Mouse (Mus musculus): ENCODE measurements at regions not wholly inside any gene's neighbourhood (a gene's known extent, or its start where the extent isn't known, plus 50 kb on each side); places are given as distances from the start of the nearest gene placed in this dataset.

DNA sequence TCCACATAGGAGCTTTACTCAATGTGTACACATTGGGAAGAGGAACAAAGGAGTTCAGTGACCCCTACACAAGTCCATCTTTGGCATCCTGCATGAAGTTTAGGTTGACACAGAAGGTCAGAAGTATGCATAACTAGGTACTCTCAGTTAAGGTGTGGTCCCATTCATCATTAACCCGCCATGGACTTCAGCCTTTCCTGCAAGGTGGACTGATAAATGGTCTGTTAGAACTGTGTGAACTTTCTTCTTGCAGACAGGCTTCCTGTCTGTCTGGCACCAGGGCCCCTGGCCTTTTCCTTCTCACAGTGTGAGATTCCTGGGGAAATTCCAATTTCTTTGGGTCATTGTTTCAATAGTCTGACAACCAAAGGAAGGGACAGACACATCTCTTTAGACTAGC, 121.5 kb upstream of the Egfl6 start:
- TF ChIP-seq CTCF (IDR thresholded peaks at IDR 0.05; ENCODE audit: control insufficient read depth, insufficient read depth, insufficient replicate concordance, low read depth, low read length) (no peak), POLR2A (IDR thresholded peaks at IDR 0.05; ENCODE audit: control insufficient read depth, low read depth, low read length) (no peak)

Measured in testis, adult 2 months (tissue).